Mouse (Mus musculus) cortical plate, adult 2 months (tissue): ENCODE measurements at regions not wholly inside any gene's neighbourhood (a gene's known extent, or its start where the extent isn't known, plus 50 kb on each side); places are given as distances from the start of the nearest gene placed in this dataset.

Experiments
- CTCF ChIP-seq: fragments of 200-500 bp; IDR thresholded peaks from 2 replicates; pipeline ENCODE4 v1.5.1; 2011; ENCODE audit warnings: mild to moderate bottlenecking, control low read depth, low read length; ENCODE audit not compliant: insufficient read depth; ENCODE audit errors: extremely low read depth
- POLR2A ChIP-seq: fragments of 200-500 bp; IDR thresholded peaks from 2 replicates; pipeline ENCODE4 v1.6.1; 2011; ENCODE audit warnings: mild to moderate bottlenecking, low read length, control low read depth; ENCODE audit not compliant: insufficient read depth; ENCODE audit errors: extremely low read depth

- TF ChIP-seq CTCF (no peak), POLR2A (no peak)
These were observed 480.1 kb downstream of the Mettl4 start for GRCm38 (mm10) chr17:94269756-94270155.
